Mouse (Mus musculus): ENCODE data around the gene Pmch.

Pmch gene

GRCm38 (mm10) chr10:88090772-88091171, at the start of gene Pmch:
TSS of gene Pmch (plus strand) at chr10:88091072.
- no peak for TF ChIP-seq GATA4 (IDR thresholded peaks at IDR 0.05; ENCODE audit: insufficient replicate concordance, low read length)

DNA sequence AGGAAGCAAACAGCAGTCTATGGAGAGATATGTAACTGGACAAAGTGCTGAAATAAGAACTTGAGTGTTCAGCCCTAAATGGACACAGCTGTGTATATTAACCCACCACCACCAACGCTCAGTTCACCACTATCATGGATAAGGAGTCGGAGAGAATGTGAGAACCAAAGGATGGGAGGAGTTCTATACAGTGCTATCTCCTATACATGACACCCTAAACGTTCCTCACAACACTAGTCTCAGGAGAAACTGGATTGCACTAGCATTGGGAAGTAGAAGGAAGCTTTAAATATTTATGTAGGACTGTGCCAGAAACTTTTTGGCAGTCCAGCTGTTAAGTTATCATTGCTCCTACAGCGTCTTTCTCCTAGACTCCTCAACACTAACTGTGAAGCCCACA, 46.6 kb upstream of the Pmch start:
- no peak for TF ChIP-seq GATA4 (IDR thresholded peaks at IDR 0.05; ENCODE audit: insufficient replicate concordance, low read length)

DNA sequence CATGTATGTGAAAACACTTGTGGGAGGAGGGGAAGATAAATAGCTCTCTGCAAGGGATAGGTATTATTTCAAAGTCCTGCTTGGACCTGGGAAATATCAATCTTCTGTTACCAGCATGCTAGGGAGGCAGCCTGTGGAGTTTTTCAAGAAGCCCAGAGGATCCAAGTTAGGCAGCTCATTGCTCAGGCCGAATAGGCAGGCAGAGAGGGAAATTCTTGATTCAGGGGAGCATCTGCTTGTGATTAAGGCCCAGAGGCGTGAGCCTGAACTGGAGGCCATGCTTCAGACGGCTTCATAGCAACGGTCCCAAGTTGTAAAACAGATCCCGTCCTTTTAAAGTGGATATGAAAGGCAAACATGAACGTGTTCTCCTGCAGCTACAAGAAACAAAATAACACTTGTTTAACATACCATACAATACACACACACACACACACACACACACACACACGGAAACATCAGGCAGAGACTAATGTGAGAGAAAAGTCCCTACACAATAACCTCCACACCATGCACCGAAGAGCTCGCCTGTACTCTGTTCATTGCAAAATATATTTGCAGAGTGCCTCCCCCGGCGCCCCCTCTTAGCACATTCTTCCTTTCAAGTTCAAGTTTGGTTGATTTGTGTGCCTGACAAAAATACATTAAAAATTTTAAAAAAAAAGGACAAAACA, 44.6 kb upstream of the Pmch start:
- TF ChIP-seq GATA4 (IDR thresholded peaks at IDR 0.05; ENCODE audit: insufficient replicate concordance, low read length): no peak

GRCm38 (mm10) chr10:88054233-88054985, 36.5 kb upstream of the Pmch start:
- no peak for TF ChIP-seq GATA4 (IDR thresholded peaks at IDR 0.05; ENCODE audit: insufficient replicate concordance, low read length)

DNA sequence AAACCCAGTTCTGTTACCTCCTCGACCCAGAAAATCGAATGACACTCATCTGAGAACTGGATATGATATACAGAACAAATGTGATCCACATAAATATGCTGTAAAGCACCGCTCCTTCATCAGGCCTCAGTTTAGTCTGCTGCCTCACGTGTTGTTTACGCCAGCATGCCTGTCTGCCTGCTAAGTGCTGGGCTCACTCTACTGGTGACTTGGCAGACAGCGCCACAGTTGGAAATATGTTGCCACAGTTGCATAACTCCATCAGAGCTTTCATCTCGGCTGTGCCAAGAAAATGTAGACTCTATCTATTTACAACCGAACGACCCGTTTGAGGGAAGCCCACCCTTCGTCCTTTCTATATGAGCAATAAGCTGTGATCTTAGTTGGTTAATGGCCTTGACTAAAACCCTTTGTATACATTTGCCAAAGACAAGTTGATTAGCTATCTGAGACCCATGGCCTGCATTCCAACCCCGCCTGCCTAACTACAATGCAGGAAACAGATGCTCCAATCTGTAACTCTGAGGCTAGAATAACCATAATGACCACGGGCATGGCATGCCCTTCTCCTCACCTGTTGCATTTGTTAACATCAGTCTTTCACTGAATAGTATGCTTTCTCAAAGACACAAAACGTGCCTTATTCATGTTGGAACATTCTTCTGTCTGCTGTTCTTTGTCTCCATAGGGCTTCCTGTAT, 33.8 kb upstream of the Pmch start:
- TF ChIP-seq GATA4 (IDR thresholded peaks at IDR 0.05; ENCODE audit: insufficient replicate concordance, low read length): no peak

- TF ChIP-seq GATA4 (IDR thresholded peaks at IDR 0.05; ENCODE audit: insufficient replicate concordance, low read length): no peak
Observed at GRCm38 (mm10) chr10:88063436-88063835, 27.4 kb upstream of the Pmch start.

DNA sequence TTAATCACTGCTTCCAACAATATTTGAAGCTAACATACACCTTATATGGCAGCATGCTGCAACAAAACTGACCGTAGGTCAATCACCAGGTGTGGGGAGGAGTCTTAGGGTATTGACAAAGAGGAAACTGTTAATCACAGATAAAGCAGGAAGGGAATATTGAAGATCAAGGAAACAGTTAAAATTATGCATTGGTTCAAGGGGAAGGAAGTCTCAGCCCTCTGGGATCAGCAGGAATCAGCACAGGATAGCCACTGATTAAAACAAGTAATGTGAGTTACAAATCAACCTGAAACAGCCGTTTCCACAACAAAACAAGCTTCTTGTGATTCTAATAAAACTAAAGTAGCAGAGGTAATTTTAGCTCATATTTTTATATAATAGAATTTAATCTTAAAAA, 26.0 kb upstream of the Pmch start:
- TF ChIP-seq GATA4 (IDR thresholded peaks at IDR 0.05; ENCODE audit: insufficient replicate concordance, low read length): no peak

GRCm38 (mm10) chr10:88067377-88067776, 23.5 kb upstream of the Pmch start:
- no peak for TF ChIP-seq GATA4 (IDR thresholded peaks at IDR 0.05; ENCODE audit: insufficient replicate concordance, low read length)

DNA sequence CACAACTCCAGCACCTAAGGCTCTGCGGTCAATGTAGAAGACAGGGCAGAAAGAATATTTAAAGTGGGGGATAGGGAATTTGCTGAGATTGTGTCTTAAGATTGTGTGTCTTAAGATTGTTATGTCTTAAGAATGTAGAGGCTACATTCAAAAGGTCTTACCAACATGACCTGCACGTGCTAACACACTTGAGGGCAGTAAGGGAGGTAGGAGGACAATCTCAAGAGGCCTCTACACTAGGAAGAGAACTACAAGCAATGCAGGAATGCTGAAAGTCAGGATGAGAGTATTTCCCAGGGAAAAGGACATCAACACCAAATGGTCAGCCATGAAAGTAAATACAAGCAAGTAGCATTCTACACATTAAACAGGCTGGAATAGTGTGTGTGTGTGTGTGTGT, 15.3 kb downstream of the Pmch start:
- TF ChIP-seq GATA4 (IDR thresholded peaks at IDR 0.05; ENCODE audit: insufficient replicate concordance, low read length): no peak

DNA sequence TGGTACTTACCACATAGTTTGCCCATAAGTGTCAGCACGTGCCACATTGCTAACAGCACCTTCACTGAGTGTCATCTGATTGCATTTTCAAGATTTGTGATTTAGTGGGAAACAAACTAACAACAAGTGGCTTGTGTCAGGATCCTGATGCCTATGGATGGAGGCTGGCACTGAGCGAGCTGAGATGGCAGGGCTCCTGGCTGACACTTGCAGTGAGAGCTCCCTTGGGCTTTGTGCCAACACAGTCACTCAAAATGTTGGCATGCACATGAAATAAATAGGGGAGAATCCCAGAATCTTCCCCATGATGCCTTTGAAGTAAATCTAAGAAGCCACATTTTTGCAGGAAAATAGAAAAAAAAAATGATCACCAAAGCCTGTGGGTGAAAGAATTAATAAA, 22.4 kb downstream of the Pmch start:
- TF ChIP-seq GATA4 (IDR thresholded peaks at IDR 0.05; ENCODE audit: insufficient replicate concordance, low read length): no peak

DNA sequence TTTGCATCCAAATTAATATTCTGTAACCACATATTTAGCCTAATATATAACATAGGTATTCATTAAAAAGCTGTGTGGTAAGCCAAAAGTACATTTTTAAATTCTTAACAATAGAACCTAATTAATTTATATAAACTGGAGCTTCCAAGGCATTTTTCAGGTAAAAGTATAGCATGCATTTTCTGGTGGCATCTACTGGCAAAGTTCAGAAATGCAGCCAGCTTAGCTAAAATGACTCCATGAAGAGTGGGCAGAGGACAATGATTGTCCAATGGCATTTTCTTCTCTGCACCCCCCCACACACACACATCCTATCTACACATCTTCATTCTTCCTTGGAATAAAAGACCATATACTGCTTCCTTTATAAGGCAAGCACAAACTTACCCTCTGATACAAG, 28.8 kb downstream of the Pmch start:
- no peak for TF ChIP-seq GATA4 (IDR thresholded peaks at IDR 0.05; ENCODE audit: insufficient replicate concordance, low read length)

GRCm38 (mm10) chr10:88135630-88136029, 44.8 kb downstream of the Pmch start:
- no peak for TF ChIP-seq GATA4 (IDR thresholded peaks at IDR 0.05; ENCODE audit: insufficient replicate concordance, low read length)
